Mouse (Mus musculus) forebrain, postnatal 0 days (tissue): ENCODE data around the gene Il6. TPM values are rescaled to one million over a fixed set of nuclear protein-coding genes. Genes with fewer than 3 reads are reported as not detected.
"Not testable (repeated sequence)": the region's sequence is repeated elsewhere in the genome, so short reads cannot be mapped to it uniquely, and the experiment has no call there.

ENCODE experiments used
- ATAC-seq: fragments of 200-750 bp; cut with Nextera tagmentation; 2 replicates; pipeline ENCODE4 v1.8.0; 2017; ENCODE audit warnings: mild to moderate bottlenecking, moderate library complexity
- DNase-seq: peaks from one replicate; pipeline ENCODE4 v3.0.0-alpha.2; 2015
- H3K27ac ChIP-seq: fragments of 300-500 bp; sonication (generic); 2 replicates; pipeline ENCODE4 v1.5.1; 2014; ENCODE audit warnings: low read depth, mild to moderate bottlenecking, antibody characterized with exemption, low read length, moderate library complexity, mixed read lengths
- H3K27me3 ChIP-seq: fragments of 300-500 bp; sonication (generic); 2 replicates; pipeline ENCODE4 v1.6.1; 2014; ENCODE audit warnings: mild to moderate bottlenecking, low read length, mixed read lengths; ENCODE audit not compliant: insufficient read depth
- H3K36me3 ChIP-seq: fragments of 300-500 bp; sonication (generic); 2 replicates; pipeline ENCODE4 v1.6.1; 2014; ENCODE audit warnings: mild to moderate bottlenecking, moderate library complexity; ENCODE audit not compliant: insufficient read depth
- H3K4me1 ChIP-seq: fragments of 300-500 bp; sonication (generic); 2 replicates; pipeline ENCODE4 v1.6.1; 2014; ENCODE audit warnings: antibody characterized with exemption; ENCODE audit not compliant: insufficient read depth
- H3K4me2 ChIP-seq: fragments of 300-500 bp; sonication (generic); 2 replicates; pipeline ENCODE4 v1.6.1; 2014; ENCODE audit warnings: low read depth, mild to moderate bottlenecking, moderate library complexity
- H3K4me3 ChIP-seq: fragments of 300-500 bp; sonication (generic); 2 replicates; pipeline ENCODE4 v1.5.1; 2014; ENCODE audit warnings: low read depth, low read length, mixed read lengths
- H3K9ac ChIP-seq: fragments of 300-500 bp; sonication (generic); 2 replicates; pipeline ENCODE4 v1.6.1; 2014; ENCODE audit warnings: mild to moderate bottlenecking
- H3K9me3 ChIP-seq: fragments of 300-500 bp; sonication (generic); 2 replicates; pipeline ENCODE4 v1.6.1; 2016; ENCODE audit warnings: low read length
- CTCF ChIP-seq: sonication (generic); IDR thresholded peaks from 2 replicates; pipeline ENCODE4 v1.5.1; 2016; ENCODE audit warnings: antibody characterized with exemption, control low read depth, low read depth
- WGBS: fragments of 180-500 bp; shearing (Covaris S2); extraction: QIAGEN DNeasy Blood & Tissue Kit; methylation state at CpG from one replicate; pipeline ENCODE4 v1.1.7; 2014; 5-methylcytosine and 5-hydroxymethylcytosine counted together
- polyA plus RNA-seq: library from polyadenylated mRNA; unstranded; fragments of >200 nt; fragmentation: Nextera tagmentation; extraction: Ambion mirVana; gene quantifications from 2 replicates; pipeline ENCODE4 v1.2.1, GENCODE M21; 2015
- total RNA-seq: library from RNA; depleted of rRNA; stranded (reverse); fragments of >200 nt; gene quantifications from 2 replicates; pipeline ENCODE4 v1.2.3, GENCODE M21; 2014

Il6 gene
- total and polyA plus RNA-seq, 2 experiments from 2014 or later: not detected

DNA sequence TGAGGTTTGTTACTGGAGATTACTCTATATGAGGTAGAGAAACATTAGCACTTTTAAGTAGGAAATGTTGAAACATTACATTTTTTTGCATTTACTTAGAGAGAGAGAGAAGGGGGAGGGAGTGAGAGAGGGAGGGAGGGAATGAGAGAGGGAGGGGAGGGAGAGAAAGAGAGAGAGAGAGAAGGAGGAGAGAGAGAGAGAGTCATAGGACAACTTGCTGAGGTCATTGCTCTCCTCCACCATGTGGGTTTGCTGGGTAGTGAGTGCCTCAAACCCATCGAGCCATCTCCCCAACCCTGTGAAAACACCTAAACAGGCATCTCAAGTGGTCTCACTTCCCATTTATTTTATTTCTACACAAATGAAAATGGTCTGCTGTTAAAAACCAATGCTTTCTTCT lies 18.6 kb upstream of the Il6 start:
- ATAC-seq: no peak
- H3K9ac ChIP-seq: no peak overlapping the region
- no peaks in the 10 kb centered on the region for H3K36me3 ChIP-seq
- WGBS: 85% methylated on average over 1 of the region's 1 CpGs
- no peak overlapping the region for H3K4me2 ChIP-seq
- H3K4me3 ChIP-seq: no peak overlapping the region
- no peaks in the 10 kb centered on the region for H3K4me1 ChIP-seq
- no peaks in the 10 kb centered on the region for H3K27me3 ChIP-seq
- no peak overlapping the region for H3K27ac ChIP-seq
- DNase-seq: no peak
- TF ChIP-seq CTCF: no peak
- H3K9me3 ChIP-seq: no peaks in the 10 kb centered on the region

DNA sequence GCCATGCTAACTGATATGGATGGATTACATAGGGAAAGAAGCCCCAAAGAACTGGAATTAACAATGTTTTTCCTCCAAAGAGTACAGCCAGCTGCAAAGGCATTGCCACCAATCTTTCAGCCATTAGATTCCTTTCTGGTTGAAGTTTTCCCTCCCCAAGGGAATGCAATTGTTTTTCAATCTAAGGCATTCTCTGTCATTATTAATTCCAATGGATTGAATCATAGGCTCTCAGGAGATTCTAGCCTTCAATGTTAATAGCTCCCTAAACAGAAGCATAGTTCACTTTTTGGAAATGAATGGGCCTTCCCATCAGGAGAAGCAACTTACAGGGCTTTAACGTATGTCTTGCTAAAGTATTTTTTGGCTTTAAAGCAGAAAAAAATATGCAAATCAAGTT lies 15.6 kb upstream of the Il6 start:
- Histone ChIP-seq H3K27me3 (no peaks in the 10 kb centered on the region), H3K36me3 (no peaks in the 10 kb centered on the region), H3K27ac (no peak overlapping the region), H3K4me1 (no peaks in the 10 kb centered on the region), H3K9me3 (no peaks in the 10 kb centered on the region), H3K4me3 (no peak overlapping the region), H3K9ac (no peak overlapping the region), H3K4me2 (no peak overlapping the region)
- ATAC-seq: no peak
- WGBS: 67% methylated on average over 1 of the region's 1 CpGs
- no peak for DNase-seq
- no peak for TF ChIP-seq CTCF

DNA sequence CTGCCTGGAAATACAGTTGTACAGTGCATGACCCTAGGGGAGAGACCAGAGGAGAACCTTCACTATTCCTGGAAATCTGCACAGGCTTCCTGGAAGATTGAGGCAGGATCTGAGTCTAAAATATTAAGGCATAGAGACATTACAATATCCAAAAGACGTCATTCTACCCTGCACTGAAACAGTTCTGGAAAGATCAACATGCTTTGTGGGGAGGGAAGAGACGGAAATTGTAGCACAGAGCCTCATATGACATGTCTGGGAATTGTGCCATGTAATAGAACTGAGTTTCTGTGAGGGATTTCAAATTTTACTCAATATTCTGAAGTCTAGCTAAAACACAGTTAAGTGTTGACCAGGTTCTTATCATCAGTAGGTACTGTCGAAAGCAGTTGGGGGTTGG lies 12.0 kb upstream of the Il6 start:
- TF ChIP-seq CTCF: no peak
- ATAC-seq (no peak), DNase-seq (no peak)
- no peaks in the 10 kb centered on the region for H3K9me3 ChIP-seq
- no peak overlapping the region for H3K4me2 ChIP-seq
- no peaks in the 10 kb centered on the region for H3K4me1 ChIP-seq
- no peak overlapping the region for H3K4me3 ChIP-seq
- no peak overlapping the region for H3K9ac ChIP-seq
- no peaks in the 10 kb centered on the region for H3K36me3 ChIP-seq
- 60% methylated on average over 3 of the region's 3 CpGs for WGBS
- H3K27ac ChIP-seq: no peak overlapping the region
- H3K27me3 ChIP-seq: no peaks in the 10 kb centered on the region

DNA sequence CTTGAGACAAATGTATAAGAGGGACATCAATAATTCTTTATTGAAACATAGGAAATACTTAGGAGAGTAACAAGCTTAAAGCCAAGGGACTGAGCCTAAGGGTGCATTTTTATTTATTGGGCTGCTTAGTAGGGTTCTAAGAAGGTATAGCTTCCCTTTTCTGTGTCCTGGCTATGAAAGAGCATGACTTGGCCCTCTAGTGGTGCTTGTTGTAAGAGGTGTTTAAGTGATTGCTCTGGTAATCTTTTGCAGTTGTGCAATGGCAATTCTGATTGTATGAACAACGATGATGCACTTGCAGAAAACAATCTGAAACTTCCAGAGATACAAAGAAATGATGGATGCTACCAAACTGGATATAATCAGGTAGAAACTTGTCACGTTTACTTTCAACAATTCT lies 1.7 kb downstream of the Il6 start:
- H3K9ac ChIP-seq: no peak overlapping the region
- ATAC-seq (no peak), DNase-seq (peak; percentile 7)

DNA sequence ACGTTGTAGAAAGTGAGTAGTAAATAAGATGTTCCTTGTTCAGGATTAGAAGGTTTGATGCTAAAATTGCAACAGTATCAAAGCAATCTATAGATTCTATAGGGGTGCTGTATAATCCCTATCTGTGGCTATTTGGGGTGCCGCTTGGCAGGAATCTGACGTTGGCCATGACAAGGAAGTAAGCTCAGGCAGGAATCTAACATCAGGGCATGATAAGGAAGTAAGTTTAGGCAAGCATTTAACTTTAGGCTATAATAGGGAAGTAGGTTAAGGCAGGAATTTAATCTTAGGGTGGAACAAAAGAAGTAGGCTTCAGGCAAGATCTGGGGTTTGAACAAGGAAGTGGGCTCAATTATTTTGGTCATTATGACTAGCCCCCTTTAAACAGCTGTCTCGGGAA lies 22.9 kb downstream of the Il6 start:
- not testable (repeated sequence) for H3K4me3 ChIP-seq, H3K9ac ChIP-seq, H3K36me3 ChIP-seq, H3K9me3 ChIP-seq, ATAC-seq, DNase-seq, H3K4me1 ChIP-seq, H3K4me2 ChIP-seq, H3K27ac ChIP-seq, H3K27me3 ChIP-seq
- WGBS: 82% methylated on average over 4 of the region's 4 CpGs

More for the DNA sequence above, 1.7 kb downstream of the Il6 start:
- Histone ChIP-seq H3K4me2 (no peak overlapping the region), H3K27ac (no peak overlapping the region), H3K27me3 (no peaks in the 10 kb centered on the region), H3K9me3 (no peaks in the 10 kb centered on the region), H3K36me3 (no peaks in the 10 kb centered on the region), H3K4me1 (no peaks in the 10 kb centered on the region), H3K4me3 (no peak overlapping the region)
- peak; percentile 53 for TF ChIP-seq CTCF
- 64% methylated on average over 2 of the region's 2 CpGs for WGBS

DNA sequence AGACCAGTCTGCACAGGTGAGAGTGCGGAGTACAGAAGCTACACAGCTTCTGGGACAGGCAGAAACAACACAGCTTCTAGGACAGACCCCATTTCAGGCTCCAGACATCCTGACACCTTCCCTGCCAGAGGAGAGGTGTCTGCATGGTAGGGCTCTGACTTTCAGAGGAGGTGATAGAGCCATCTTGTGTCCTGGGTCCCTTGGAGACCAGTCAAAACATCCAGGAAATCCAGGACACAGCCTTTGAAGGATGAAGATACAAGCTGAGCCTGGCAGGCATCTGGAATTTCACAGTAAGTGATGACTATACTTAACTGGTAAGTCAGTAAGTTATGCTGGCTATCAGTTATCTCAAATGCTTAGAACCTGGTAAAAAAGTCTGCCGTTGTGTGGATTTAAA lies 24.2 kb downstream of the Il6 start:
- H3K27me3 ChIP-seq, H3K4me3 ChIP-seq, DNase-seq, H3K9me3 ChIP-seq, H3K9ac ChIP-seq, H3K4me2 ChIP-seq, H3K36me3 ChIP-seq, ATAC-seq, H3K27ac ChIP-seq, H3K4me1 ChIP-seq: not testable (repeated sequence)
- WGBS: 99% methylated on average over 2 of the region's 2 CpGs

DNA sequence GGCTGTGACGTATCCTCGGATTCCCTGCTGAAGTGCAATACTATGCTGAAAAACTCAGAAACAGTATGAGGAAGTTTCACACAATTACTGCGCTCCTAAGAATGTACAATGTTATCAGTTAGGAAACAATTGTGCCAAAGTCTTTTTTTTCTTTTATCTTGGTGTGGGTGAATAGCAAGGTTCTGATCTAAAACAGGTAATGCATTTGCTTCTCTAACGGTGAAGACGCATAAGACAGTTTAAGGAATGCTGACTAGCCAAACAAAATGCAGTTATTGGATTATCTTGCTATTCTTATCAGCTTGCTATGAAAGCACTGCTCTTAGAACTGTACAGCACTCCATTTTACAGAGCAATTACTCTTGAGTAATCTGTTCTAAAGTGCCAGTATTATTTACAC lies 26.4 kb downstream of the Il6 start:
- not testable (repeated sequence) for H3K27me3 ChIP-seq, ATAC-seq, H3K36me3 ChIP-seq, DNase-seq, H3K4me3 ChIP-seq, H3K9ac ChIP-seq, H3K4me1 ChIP-seq, H3K27ac ChIP-seq, H3K9me3 ChIP-seq, H3K4me2 ChIP-seq
- 92% methylated on average over 5 of the region's 5 CpGs for WGBS

DNA sequence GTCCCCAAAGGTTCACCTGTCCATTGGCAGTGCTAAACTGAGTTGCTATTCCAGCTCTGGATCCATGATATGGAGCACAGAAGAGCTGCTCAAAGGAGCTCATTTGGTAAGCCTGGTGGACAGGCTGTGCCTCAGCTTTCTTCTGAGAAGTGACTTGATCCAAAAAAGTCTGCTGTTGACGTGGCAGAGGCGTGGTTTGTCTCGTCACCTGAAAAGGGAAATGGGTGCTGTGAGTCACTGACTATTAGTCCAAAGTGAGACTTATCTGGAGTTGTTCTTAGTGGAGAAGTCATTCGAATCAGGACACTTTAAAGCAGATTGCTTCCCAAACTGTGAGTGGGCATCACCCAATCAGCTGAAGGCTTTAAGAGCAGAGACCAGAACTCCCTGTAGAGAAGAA lies 26.9 kb downstream of the Il6 start:
- H3K9me3 ChIP-seq, ATAC-seq, DNase-seq, H3K27ac ChIP-seq, H3K9ac ChIP-seq, H3K4me3 ChIP-seq, H3K4me1 ChIP-seq, H3K36me3 ChIP-seq, H3K27me3 ChIP-seq, H3K4me2 ChIP-seq: not testable (repeated sequence)
- WGBS: 78% methylated on average over 4 of the region's 4 CpGs
